Mouse (Mus musculus): ENCODE measurements at regions not wholly inside any gene's neighbourhood (a gene's known extent, or its start where the extent isn't known, plus 50 kb on each side); places are given as distances from the start of the nearest gene placed in this dataset.
"Not testable (repeated sequence)": the region's sequence is repeated elsewhere in the genome, so short reads cannot be mapped to it uniquely, and the experiment has no call there.

- H3K27me3 ChIP-seq (replicated peaks): no peaks in the 10 kb centered on the region
- H3K36me3 ChIP-seq: no peaks in the 10 kb centered on the region
- H3K4me2 ChIP-seq: no peak overlapping the region
- H3K9me3 ChIP-seq (replicated peaks): no peaks in the 10 kb centered on the region
- H3K4me3 ChIP-seq: no peak overlapping the region
- ATAC-seq (ENCODE audit: insufficient number of reproducible peaks, low FRiP score): no peak
- H3K27ac ChIP-seq (ENCODE audit: poor library complexity, severe bottlenecking): no peak overlapping the region
- no peaks in the 10 kb centered on the region for H3K4me1 ChIP-seq (replicated peaks)
- 59% methylated on average over 1 of the region's 1 CpGs for WGBS
- H3K9ac ChIP-seq: no peak overlapping the region
Observed at GRCm38 (mm10) chr3:20792503-20792902, 425.5 kb upstream of the Agtr1b start.

- Histone ChIP-seq H3K9ac (no peak overlapping the region), H3K4me1 (replicated peaks) (no peaks in the 10 kb centered on the region), H3K27ac (ENCODE audit: poor library complexity, severe bottlenecking) (no peak overlapping the region), H3K9me3 (replicated peaks) (no peaks in the 10 kb centered on the region), H3K4me2 (no peak overlapping the region), H3K36me3 (no peaks in the 10 kb centered on the region), H3K4me3 (no peak overlapping the region), H3K27me3 (replicated peaks) (no peaks in the 10 kb centered on the region)
- ATAC-seq (ENCODE audit: insufficient number of reproducible peaks, low FRiP score): no peak
Observed at GRCm38 (mm10) chr3:20777883-20778282, 410.9 kb upstream of the Agtr1b start.

- Histone ChIP-seq H3K27me3 (replicated peaks) (no peaks in the 10 kb centered on the region), H3K36me3 (no peaks in the 10 kb centered on the region), H3K4me2 (no peak overlapping the region), H3K9ac (no peak overlapping the region), H3K9me3 (replicated peaks) (no peaks in the 10 kb centered on the region), H3K27ac (ENCODE audit: poor library complexity, severe bottlenecking) (no peak overlapping the region), H3K4me1 (replicated peaks) (no peaks in the 10 kb centered on the region), H3K4me3 (no peak overlapping the region)
- ATAC-seq (ENCODE audit: insufficient number of reproducible peaks, low FRiP score): no peak
- WGBS: 71% methylated on average over 2 of the region's 2 CpGs
Observed at GRCm38 (mm10) chr3:20776964-20777304, 410.0 kb upstream of the Agtr1b start.

GRCm38 (mm10) chr3:20776128-20776963, 409.4 kb upstream of the Agtr1b start:
- no peak overlapping the region for H3K9ac ChIP-seq
- no peaks in the 10 kb centered on the region for H3K36me3 ChIP-seq
- no peaks in the 10 kb centered on the region for H3K27me3 ChIP-seq (replicated peaks)
- WGBS: 86% methylated on average over 4 of the region's 4 CpGs
- H3K9me3 ChIP-seq (replicated peaks): no peaks in the 10 kb centered on the region
- no peak for ATAC-seq (ENCODE audit: insufficient number of reproducible peaks, low FRiP score)
- H3K4me1 ChIP-seq (replicated peaks): no peaks in the 10 kb centered on the region
- H3K27ac ChIP-seq (ENCODE audit: poor library complexity, severe bottlenecking): no peak overlapping the region
- H3K4me3 ChIP-seq: no peak overlapping the region
- no peak overlapping the region for H3K4me2 ChIP-seq

DNA sequence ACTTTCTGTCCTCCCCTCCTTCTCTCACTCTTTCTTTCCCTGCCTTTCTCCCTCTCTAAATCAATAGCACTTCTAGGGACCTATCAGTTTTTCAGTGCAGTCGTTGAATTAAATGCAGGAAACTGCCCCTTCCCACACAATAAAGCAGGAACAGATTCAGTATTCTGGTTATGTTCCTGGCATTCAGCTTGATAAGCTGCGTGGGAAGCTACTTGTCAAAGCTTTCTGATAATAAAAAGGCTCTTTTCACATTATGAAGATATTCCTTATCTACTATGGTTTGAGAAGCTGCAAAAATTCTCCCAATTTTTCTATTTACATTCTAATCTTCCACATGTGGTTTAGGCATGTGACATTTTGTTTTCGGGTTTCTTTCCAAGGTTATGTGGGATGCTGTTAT, 367.3 kb upstream of the Agtr1b start:
- no peaks in the 10 kb centered on the region for H3K9me3 ChIP-seq (replicated peaks)
- H3K27ac ChIP-seq (ENCODE audit: poor library complexity, severe bottlenecking): no peak overlapping the region
- no peaks in the 10 kb centered on the region for H3K27me3 ChIP-seq (replicated peaks)
- no peak for ATAC-seq (ENCODE audit: insufficient number of reproducible peaks, low FRiP score)
- H3K9ac ChIP-seq: no peak overlapping the region
- no peak overlapping the region for H3K4me2 ChIP-seq
- H3K36me3 ChIP-seq: no peaks in the 10 kb centered on the region
- WGBS: 33% methylated on average over 3 of the region's 3 CpGs
- H3K4me1 ChIP-seq (replicated peaks): 0 out of 2 replicates have a peak, but pooled peaks cover 2% of the 10 kb centered on the region
- no peak overlapping the region for H3K4me3 ChIP-seq

DNA sequence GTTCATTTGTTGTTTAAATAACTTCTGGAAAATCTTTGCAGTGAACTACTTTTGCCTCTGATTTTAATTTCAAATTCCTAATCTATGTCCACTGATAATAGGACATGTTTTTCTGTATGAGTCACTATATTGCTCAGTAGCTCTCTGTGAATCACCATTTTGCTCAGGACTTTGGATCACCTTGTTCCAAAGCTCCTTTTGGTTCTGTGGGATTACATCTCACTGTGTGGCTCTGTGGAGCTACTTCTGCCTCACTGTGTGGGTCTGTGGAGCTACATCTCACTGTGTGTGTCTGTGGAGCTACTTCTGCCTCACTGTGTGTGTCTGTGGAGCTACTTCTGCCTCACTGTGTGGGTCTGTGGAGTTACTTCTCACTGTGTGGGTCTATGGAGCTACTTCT, 365.0 kb upstream of the Agtr1b start:
- ATAC-seq (ENCODE audit: insufficient number of reproducible peaks, low FRiP score): no peak
- Histone ChIP-seq H3K36me3 (no peaks in the 10 kb centered on the region), H3K27ac (ENCODE audit: poor library complexity, severe bottlenecking) (no peak overlapping the region), H3K9ac (no peak overlapping the region), H3K4me1 (replicated peaks) (0 out of 2 replicates have a peak, but pooled peaks cover 2% of the 10 kb centered on the region), H3K9me3 (replicated peaks) (no peaks in the 10 kb centered on the region), H3K4me3 (no peak overlapping the region), H3K27me3 (replicated peaks) (no peaks in the 10 kb centered on the region), H3K4me2 (no peak overlapping the region)

- H3K4me1 ChIP-seq (replicated peaks): 0 out of 2 replicates have a peak, but pooled peaks cover 2% of the 10 kb centered on the region
- no peak for ATAC-seq (ENCODE audit: insufficient number of reproducible peaks, low FRiP score)
Observed at GRCm38 (mm10) chr3:20730481-20730880, 363.5 kb upstream of the Agtr1b start.

DNA sequence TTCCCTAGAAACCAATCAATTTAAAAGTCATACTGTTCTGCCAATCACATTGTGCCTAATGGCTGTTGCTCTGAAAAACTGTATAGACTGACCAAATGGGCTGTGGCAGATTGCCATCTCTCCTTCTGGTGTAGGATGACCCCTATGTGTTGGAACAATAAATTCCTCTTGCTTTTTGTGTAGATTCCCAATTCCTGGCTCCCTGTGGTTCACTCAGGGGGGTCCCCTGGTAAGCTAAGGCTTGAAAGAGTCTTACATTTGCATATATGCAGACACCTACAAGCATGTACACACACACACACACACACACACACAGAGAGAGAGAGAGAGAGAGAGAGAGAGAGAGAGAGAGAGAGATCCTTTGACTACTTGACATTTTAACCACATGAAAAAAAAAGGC, 362.8 kb upstream of the Agtr1b start:
- not testable (repeated sequence) for H3K27ac ChIP-seq (ENCODE audit: poor library complexity, severe bottlenecking); H3K4me3 ChIP-seq; H3K9ac ChIP-seq; H3K36me3 ChIP-seq; H3K4me2 ChIP-seq; H3K9me3 ChIP-seq (replicated peaks); H3K27me3 ChIP-seq (replicated peaks); H3K4me1 ChIP-seq (replicated peaks); ATAC-seq (ENCODE audit: insufficient number of reproducible peaks, low FRiP score)

More at GRCm38 (mm10) chr3:20730481-20730880, 363.5 kb upstream of the Agtr1b start:
- Histone ChIP-seq H3K9ac (no peak overlapping the region), H3K4me2 (no peak overlapping the region), H3K9me3 (replicated peaks) (no peaks in the 10 kb centered on the region), H3K27ac (ENCODE audit: poor library complexity, severe bottlenecking) (no peak overlapping the region), H3K36me3 (no peaks in the 10 kb centered on the region), H3K27me3 (replicated peaks) (no peaks in the 10 kb centered on the region), H3K4me3 (no peak overlapping the region)

GRCm38 (mm10) chr3:20714671-20715070, 347.7 kb upstream of the Agtr1b start:
- Histone ChIP-seq H3K4me3 (no peak overlapping the region), H3K9ac (no peak overlapping the region), H3K4me1 (replicated peaks) (no peaks in the 10 kb centered on the region), H3K36me3 (no peaks in the 10 kb centered on the region), H3K4me2 (no peak overlapping the region), H3K9me3 (replicated peaks) (0 out of 2 replicates have a peak, but pooled peaks cover 6% of the 10 kb centered on the region), H3K27ac (ENCODE audit: poor library complexity, severe bottlenecking) (no peak overlapping the region), H3K27me3 (replicated peaks) (no peaks in the 10 kb centered on the region)
- 33% methylated on average over 1 of the region's 1 CpGs for WGBS
- no peak for ATAC-seq (ENCODE audit: insufficient number of reproducible peaks, low FRiP score)

GRCm38 (mm10) chr3:20709661-20710060, 342.7 kb upstream of the Agtr1b start:
- Histone ChIP-seq H3K9me3 (replicated peaks) (no peaks in the 10 kb centered on the region), H3K36me3 (no peaks in the 10 kb centered on the region), H3K4me3 (no peak overlapping the region), H3K4me2 (no peak overlapping the region), H3K27ac (ENCODE audit: poor library complexity, severe bottlenecking) (no peak overlapping the region), H3K9ac (no peak overlapping the region), H3K27me3 (replicated peaks) (no peaks in the 10 kb centered on the region), H3K4me1 (replicated peaks) (no peaks in the 10 kb centered on the region)
- no peak for ATAC-seq (ENCODE audit: insufficient number of reproducible peaks, low FRiP score)
- WGBS: 31% methylated on average over 2 of the region's 2 CpGs

- Histone ChIP-seq H3K36me3 (no peaks in the 10 kb centered on the region), H3K4me3 (no peak overlapping the region), H3K4me1 (replicated peaks) (no peaks in the 10 kb centered on the region), H3K9ac (no peak overlapping the region), H3K27me3 (replicated peaks) (no peaks in the 10 kb centered on the region), H3K27ac (ENCODE audit: poor library complexity, severe bottlenecking) (no peak overlapping the region), H3K4me2 (no peak overlapping the region), H3K9me3 (replicated peaks) (peaks cover 3% of the 10 kb centered on the region; the same call in 1 of the 2 replicates)
- 80% methylated on average over 2 of the region's 2 CpGs for WGBS
- no peak for ATAC-seq (ENCODE audit: insufficient number of reproducible peaks, low FRiP score)
Observed at GRCm38 (mm10) chr3:20695322-20695859, 328.4 kb upstream of the Agtr1b start.
